Mouse (Mus musculus) fat pad, adult 2 months (tissue): ENCODE measurements around the gene Mpv17.

Experiments
- DNase-seq: peaks from one replicate; pipeline ENCODE4 v3.0.0-alpha.2; 2011; ENCODE audit warnings: low read depth, low spot score; ENCODE audit errors: extremely low read depth

The Mpv17 gene

DNA sequence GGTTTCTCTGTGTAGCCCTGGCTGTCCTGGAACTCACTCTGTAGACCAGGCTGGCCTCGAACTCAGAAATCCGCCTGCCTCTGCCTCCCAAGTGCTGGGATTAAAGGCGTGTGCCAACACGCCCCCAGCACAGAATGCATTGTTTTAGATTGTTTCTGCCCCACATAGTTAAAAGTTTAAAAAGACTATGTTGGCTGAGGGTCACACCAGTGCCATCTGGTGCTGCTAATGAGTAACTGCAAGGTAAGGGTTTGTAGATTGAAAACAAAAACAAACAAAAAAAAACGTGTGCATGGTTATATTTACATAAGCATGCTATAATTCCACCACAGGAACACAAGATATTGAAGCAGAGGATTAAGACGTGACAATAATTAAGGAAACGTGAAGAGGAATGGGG lies 43.3 kb downstream of the Mpv17 start:
- no peak for DNase-seq

- DNase-seq: no peak
Observed at GRCm38 (mm10) chr5:31108000-31108490, 46.0 kb downstream of the Mpv17 start, which contains the start of gene Slc30a3. Gene Slc30a3, minus strand, starts transcription at chr5:31108237.

DNA sequence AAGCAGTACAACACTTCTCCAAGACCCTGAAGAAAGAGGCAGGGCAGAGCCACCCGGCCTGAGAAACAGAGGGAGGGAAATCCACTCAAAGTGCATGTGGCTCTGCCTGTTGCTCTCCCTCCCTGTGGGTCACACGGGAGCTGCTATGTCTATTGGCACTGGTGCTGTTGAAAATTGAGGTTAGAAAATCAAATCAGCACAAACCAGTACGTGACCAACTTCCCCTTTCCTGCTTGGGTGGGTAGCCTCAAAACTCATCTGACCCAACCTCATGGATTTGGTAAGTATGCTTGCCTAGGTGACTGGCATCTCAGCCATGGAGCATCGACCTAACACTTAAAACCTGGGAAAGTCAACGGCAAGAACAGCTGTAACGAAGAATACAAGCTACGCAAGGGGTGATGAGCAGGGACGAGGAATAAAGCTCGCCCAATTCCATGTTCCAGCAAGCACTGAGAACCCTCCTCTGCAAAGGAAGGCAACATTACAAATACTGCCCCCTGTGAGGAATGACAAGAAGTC lies 48.2 kb downstream of the Mpv17 start, which contains the start of gene Dnajc5g:
Dnajc5g (plus strand) TSS at position 472 of the 522 bp plus-strand sequence.
- DNase-seq: no peak

GRCm38 (mm10) chr5:31095711-31096480 lies 58.2 kb downstream of the Mpv17 start:
- DNase-seq: no peak

- no peak for DNase-seq
Observed at GRCm38 (mm10) chr5:31094799-31095691, 59.0 kb downstream of the Mpv17 start.

GRCm38 (mm10) chr5:31094100-31094798 lies 59.8 kb downstream of the Mpv17 start:
- no peak for DNase-seq

DNA sequence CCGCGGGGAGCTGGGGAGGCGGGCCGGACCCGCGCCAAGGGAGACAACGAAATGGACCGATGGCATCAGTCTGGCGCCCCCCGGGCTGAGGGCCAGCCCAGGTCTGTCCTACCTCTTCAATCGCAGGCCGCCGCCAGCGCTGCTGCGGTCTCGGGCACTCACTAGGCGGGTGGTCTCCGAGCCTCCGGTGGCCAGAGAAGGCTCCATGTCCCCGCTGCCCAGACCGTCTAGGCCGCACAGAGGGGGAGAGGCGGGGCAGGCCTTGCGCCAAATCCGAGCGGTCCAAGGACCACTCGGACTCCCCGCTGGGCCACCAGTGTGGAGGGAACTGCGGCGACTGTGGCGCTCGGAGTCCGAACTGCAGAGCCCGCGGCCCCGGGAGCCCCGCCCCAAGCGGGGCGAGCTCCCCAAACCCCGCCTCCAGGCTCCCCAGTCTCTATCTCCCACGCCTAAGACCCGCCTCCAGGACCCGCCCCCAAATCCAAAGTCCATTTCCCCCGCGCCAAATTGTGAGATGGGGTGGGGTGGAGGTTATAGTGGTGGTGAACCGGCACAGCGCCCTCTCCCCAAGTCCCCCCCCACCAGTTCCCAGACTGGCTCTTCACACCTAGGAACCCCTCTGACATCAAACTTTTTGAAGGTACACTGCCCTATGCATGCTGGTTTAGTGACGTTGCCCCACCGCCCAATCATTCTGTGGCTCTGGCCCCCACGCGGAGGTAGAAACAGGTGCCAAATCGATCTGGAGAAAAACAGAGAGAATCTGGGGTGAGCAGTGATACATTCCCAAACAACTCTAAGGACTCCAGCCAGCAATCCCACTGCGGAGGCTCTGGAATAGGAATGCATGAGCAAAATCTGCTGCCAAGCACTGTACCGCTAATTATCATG lies 60.7 kb downstream of the Mpv17 start:
- no peak for DNase-seq

- no peak for DNase-seq
Observed at GRCm38 (mm10) chr5:31092231-31092975, 61.6 kb downstream of the Mpv17 start.
